Mouse (Mus musculus) liver, embryonic 13.5 days (tissue): Measurements from ENCODE around the gene Prmt8. TPM values are rescaled to one million over a fixed set of nuclear protein-coding genes. Genes with fewer than 3 reads are reported as not detected.

Source experiments
- ATAC-seq: fragments of 200-750 bp; cut with Nextera tagmentation; 2 replicates; pipeline ENCODE4 v1.8.0; 2017; ENCODE audit warnings: low read depth, mild to moderate bottlenecking, moderate number of reproducible peaks, moderate library complexity
- DNase-seq: peaks from one replicate; pipeline ENCODE4 v3.0.0; 2022
- H3K27ac ChIP-seq: fragments of 300-500 bp; sonication (generic); 2 replicates; pipeline ENCODE4 v1.5.1; 2015; ENCODE audit warnings: moderate library complexity, mild to moderate bottlenecking, inconsistent platforms
- H3K27me3 ChIP-seq: fragments of 300-500 bp; sonication (generic); 2 replicates; pipeline ENCODE4 v1.6.1; 2015; ENCODE audit warnings: mild to moderate bottlenecking, inconsistent platforms
- H3K36me3 ChIP-seq: fragments of 300-500 bp; sonication (generic); 2 replicates; pipeline ENCODE4 v1.6.1; 2015; ENCODE audit warnings: mild to moderate bottlenecking, inconsistent platforms
- H3K4me1 ChIP-seq: fragments of 300-500 bp; sonication (generic); replicated peaks from 2 replicates; pipeline ENCODE4 v1.6.1; 2015; ENCODE audit warnings: inconsistent platforms
- H3K4me2 ChIP-seq: fragments of 300-500 bp; sonication (generic); 2 replicates; pipeline ENCODE4 v1.6.1; 2015; ENCODE audit warnings: inconsistent platforms, mild to moderate bottlenecking, moderate library complexity
- H3K4me3 ChIP-seq: fragments of 300-500 bp; sonication (generic); replicated peaks from 2 replicates; pipeline ENCODE4 v1.5.1; 2015; ENCODE audit warnings: mild to moderate bottlenecking, inconsistent platforms
- H3K9ac ChIP-seq: fragments of 300-500 bp; sonication (generic); 2 replicates; pipeline ENCODE4 v1.6.1; 2015; ENCODE audit warnings: mild to moderate bottlenecking, inconsistent platforms
- H3K9me3 ChIP-seq: fragments of 300-500 bp; sonication (generic); replicated peaks from 2 replicates; pipeline ENCODE4 v1.6.1; 2016; ENCODE audit warnings: inconsistent platforms
- WGBS: fragments of 180-500 bp; shearing (Covaris S2); methylation state at CpG from one replicate; pipeline ENCODE4 v1.1.7; 2015; ENCODE audit not compliant: insufficient replicate concordance; 5-methylcytosine and 5-hydroxymethylcytosine counted together
- polyA plus RNA-seq: library from polyadenylated mRNA; unstranded; fragments of >200 nt; fragmentation: Nextera tagmentation; extraction: Ambion mirVana; gene quantifications from 2 replicates; pipeline ENCODE4 v1.2.1, GENCODE M21; 2015

The Prmt8 gene
- polyA plus RNA-seq, 1 experiment from 2014 or later = 0.05 TPM

GRCm38 (mm10) chr6:127765573-127765972 is 3.7 kb downstream of the Prmt8 start:
- DNase-seq (no peak), ATAC-seq (no peak)
- WGBS = 30% methylated on average over 5 of the region's 5 CpGs
- Histone ChIP-seq H3K4me2 (no peak overlapping the region), H3K27me3 (peaks cover 64% of the 10 kb centered on the region), H3K9ac (no peak overlapping the region), H3K27ac (no peak overlapping the region), H3K9me3 (no peaks in the 10 kb centered on the region), H3K36me3 (no peaks in the 10 kb centered on the region), H3K4me3 (no peak overlapping the region), H3K4me1 (no peaks in the 10 kb centered on the region; the same call in 1 of the 2 replicates)

DNA sequence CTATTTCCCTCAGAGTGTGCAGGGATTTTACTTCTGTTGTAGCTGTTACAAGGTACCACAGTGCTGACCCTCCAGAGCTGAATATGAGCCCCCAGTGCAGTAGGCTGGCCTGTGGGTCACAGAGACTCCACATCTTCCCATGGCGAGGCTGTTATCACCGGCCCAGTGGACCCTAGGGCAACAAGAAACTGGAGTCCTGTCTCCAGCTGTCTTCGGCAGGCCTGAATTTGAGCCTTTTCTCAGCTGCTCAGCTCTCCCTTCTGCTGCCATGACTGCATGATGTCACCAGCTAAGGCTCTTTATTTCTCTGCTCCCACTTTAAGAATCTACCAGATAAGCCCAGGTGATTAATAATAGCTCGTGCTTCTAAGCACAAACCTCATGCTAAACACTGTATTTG is 11.0 kb downstream of the Prmt8 start:
- Histone ChIP-seq H3K4me3 (no peak overlapping the region), H3K27me3 (0 out of 2 replicates have a peak, but pooled peaks cover 2% of the 10 kb centered on the region), H3K9me3 (no peaks in the 10 kb centered on the region), H3K27ac (no peak overlapping the region), H3K4me1 (no peaks in the 10 kb centered on the region), H3K36me3 (no peaks in the 10 kb centered on the region), H3K4me2 (no peak overlapping the region), H3K9ac (no peak overlapping the region)
- 48% methylated on average over 4 of the region's 4 CpGs for WGBS
- ATAC-seq (no peak), DNase-seq (no peak)

DNA sequence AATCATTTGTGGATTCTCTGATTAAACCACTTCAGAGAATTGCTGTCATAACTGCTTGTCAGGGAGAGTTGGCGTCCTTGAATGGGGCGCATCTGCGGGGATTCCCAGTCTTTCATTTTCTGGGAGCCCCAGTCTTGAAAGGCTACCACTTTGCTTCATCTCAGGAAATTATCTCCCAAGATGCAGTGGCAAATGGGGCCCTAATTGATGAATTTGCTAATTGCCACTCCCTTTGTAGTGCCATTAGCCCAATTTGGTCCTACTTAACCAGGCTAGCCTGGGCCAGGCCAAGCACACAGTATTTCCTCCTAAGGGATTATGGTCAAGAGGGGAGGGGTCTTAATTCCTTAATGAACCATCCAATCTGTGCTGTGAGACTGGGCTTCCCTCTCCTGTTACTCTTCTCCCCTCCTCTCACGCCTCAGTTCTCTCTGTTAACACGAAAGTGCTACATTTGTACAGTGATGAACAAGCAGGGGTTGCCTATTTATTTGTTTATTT is 11.6 kb downstream of the Prmt8 start:
- no peak for ATAC-seq

DNA sequence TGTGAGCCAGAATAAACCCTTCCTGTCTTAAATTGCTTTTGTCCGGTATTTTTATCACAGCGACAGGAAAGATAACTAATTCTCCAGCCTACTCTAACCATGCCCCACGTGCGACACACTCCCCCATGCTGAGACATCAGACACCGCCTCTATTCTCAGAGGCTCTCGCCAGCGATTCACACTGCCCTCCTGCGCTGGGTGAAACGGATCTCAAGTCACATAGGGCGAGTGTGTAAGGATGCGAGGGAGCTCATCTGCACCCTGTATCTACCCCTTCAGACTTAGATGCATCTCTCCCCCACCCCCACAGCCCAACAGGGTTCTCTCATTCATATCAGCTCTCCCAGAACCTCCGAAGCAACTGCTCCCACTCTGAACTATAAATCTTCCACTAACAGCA is 12.4 kb downstream of the Prmt8 start:
- WGBS = 40% methylated on average over 12 of the region's 12 CpGs
- no peak overlapping the region for H3K27ac ChIP-seq
- ATAC-seq (no peak), DNase-seq (no peak)
- no peaks in the 10 kb centered on the region for H3K4me1 ChIP-seq
- H3K4me2 ChIP-seq = no peak overlapping the region
- H3K9me3 ChIP-seq = no peaks in the 10 kb centered on the region
- H3K36me3 ChIP-seq = no peaks in the 10 kb centered on the region
- no peaks in the 10 kb centered on the region for H3K27me3 ChIP-seq
- H3K9ac ChIP-seq = no peak overlapping the region
- no peak overlapping the region for H3K4me3 ChIP-seq

More for the DNA sequence above, 11.6 kb downstream of the Prmt8 start:
- no peak overlapping the region for H3K9ac ChIP-seq
- H3K4me2 ChIP-seq = no peak overlapping the region
- WGBS = 72% methylated on average over 5 of the region's 5 CpGs
- no peak overlapping the region for H3K4me3 ChIP-seq
- no peaks in the 10 kb centered on the region for H3K36me3 ChIP-seq
- no peaks in the 10 kb centered on the region for H3K9me3 ChIP-seq
- no peaks in the 10 kb centered on the region for H3K4me1 ChIP-seq
- no peak for DNase-seq
- no peak overlapping the region for H3K27ac ChIP-seq
- H3K27me3 ChIP-seq = no peaks in the 10 kb centered on the region

DNA sequence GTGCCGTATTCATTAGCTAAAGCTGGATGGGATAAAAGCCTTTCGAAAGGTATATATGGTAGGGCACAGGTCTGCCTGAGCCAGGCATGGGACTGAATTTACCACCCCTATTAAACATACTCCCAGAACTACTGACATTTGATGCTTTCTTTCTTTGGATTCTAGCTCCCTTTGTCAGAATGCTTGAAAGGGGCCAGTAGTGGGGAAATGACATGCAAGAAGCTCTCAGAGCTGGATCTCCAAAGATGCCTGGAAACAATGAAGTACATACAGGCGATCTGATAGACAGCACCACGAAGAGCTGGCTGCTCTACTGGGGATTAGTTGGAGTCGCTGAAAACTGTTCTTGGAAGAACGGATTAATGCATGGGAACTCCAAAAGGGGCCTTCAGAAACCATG is 16.0 kb downstream of the Prmt8 start:
- no peaks in the 10 kb centered on the region for H3K36me3 ChIP-seq
- H3K4me3 ChIP-seq = no peak overlapping the region
- no peaks in the 10 kb centered on the region for H3K4me1 ChIP-seq
- no peak overlapping the region for H3K9ac ChIP-seq
- DNase-seq (no peak), ATAC-seq (no peak)
- H3K27me3 ChIP-seq = no peaks in the 10 kb centered on the region
- H3K9me3 ChIP-seq = no peaks in the 10 kb centered on the region
- 66% methylated on average over 6 of the region's 6 CpGs for WGBS
- H3K27ac ChIP-seq = no peak overlapping the region
- no peak overlapping the region for H3K4me2 ChIP-seq

DNA sequence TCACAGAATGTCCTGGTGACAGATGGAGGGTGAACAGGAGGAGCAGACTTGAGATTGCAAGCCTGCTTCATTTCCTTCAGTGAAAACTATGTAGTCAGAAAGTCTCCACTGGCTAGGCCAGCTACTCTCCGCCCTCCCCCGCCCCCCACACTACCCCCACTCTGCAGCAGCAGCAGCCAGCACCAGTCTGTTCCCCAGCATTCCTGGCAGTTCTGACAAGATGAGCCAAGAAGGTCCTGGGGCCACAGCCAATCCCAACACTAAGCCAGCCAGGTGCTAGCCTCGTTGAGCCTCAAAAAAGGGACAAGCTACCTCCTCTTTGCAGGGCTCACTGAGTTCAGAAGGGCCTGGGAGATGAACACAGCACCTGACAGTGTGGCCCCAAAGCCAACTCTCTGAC is 16.6 kb downstream of the Prmt8 start:
- Histone ChIP-seq H3K9ac (no peak overlapping the region), H3K36me3 (no peaks in the 10 kb centered on the region), H3K4me2 (no peak overlapping the region), H3K4me3 (no peak overlapping the region), H3K9me3 (no peaks in the 10 kb centered on the region), H3K27me3 (no peaks in the 10 kb centered on the region), H3K27ac (no peak overlapping the region), H3K4me1 (no peaks in the 10 kb centered on the region)
- DNase-seq (no peak), ATAC-seq (no peak)
- WGBS = 55% methylated on average over 3 of the region's 3 CpGs

- Histone ChIP-seq H3K9ac (no peak overlapping the region), H3K36me3 (no peaks in the 10 kb centered on the region), H3K27ac (no peak overlapping the region), H3K9me3 (no peaks in the 10 kb centered on the region), H3K4me3 (no peak overlapping the region), H3K4me2 (no peak overlapping the region), H3K27me3 (no peaks in the 10 kb centered on the region), H3K4me1 (no peaks in the 10 kb centered on the region)
- 72% methylated on average over 9 of the region's 9 CpGs for WGBS
- DNase-seq (no peak), ATAC-seq (no peak)
Observed at GRCm38 (mm10) chr6:127751499-127751898, 17.8 kb downstream of the Prmt8 start.

GRCm38 (mm10) chr6:127748793-127749192 is 20.5 kb downstream of the Prmt8 start:
- no peaks in the 10 kb centered on the region for H3K36me3 ChIP-seq
- H3K4me3 ChIP-seq = no peak overlapping the region
- no peak for DNase-seq
- no peak overlapping the region for H3K9ac ChIP-seq
- no peaks in the 10 kb centered on the region for H3K9me3 ChIP-seq
- H3K27me3 ChIP-seq = no peaks in the 10 kb centered on the region
- ATAC-seq = no peak
- H3K27ac ChIP-seq = no peak overlapping the region
- no peaks in the 10 kb centered on the region for H3K4me1 ChIP-seq
- H3K4me2 ChIP-seq = no peak overlapping the region
- WGBS = 62% methylated on average over 8 of the region's 8 CpGs

DNA sequence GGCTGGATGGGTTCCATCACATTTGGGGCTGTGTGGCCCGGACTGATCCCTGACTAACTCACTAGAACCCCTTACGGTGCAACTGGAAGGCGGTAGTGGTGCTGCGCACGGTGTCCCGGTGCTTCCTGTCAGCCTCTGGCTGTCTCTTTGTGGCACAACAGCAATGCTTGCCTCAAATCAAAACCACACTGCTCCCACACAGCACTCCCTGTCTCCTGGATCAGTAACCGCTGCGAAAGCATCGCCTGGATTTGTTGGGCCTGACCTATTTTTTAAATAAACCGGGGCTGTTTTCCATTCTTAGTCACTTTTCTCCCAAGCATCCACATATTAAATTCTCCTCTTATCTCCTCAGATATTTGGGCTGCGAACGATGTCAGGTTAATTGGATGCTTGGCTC is 27.0 kb downstream of the Prmt8 start:
- no peak for ATAC-seq
- Histone ChIP-seq H3K27ac (no peak overlapping the region), H3K36me3 (no peaks in the 10 kb centered on the region), H3K9me3 (no peaks in the 10 kb centered on the region), H3K4me3 (no peak overlapping the region), H3K4me2 (no peak overlapping the region), H3K27me3 (no peaks in the 10 kb centered on the region), H3K4me1 (no peaks in the 10 kb centered on the region), H3K9ac (no peak overlapping the region)
- WGBS = 74% methylated on average over 12 of the region's 12 CpGs
- DNase-seq = no peak

DNA sequence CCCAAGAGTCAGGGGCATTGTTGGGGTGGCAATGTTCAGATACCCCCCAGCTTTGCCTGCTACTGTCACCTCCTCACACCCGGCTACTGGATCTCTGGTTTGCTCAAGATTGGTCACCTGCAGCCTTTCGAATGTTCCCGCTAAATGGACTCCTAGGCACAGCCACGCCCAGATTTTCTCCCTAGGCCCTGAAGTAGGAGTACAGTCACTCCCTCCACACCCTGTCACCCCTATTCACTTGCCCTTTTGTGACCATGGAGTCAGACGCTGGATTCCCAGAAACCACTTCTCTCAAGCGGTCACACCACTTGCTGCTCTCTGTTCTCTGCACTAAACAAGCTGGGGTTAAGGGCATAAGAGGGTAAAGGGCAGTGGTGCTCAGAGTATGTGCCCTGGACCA is 28.1 kb downstream of the Prmt8 start:
- no peaks in the 10 kb centered on the region for H3K4me1 ChIP-seq
- WGBS = 70% methylated on average over 6 of the region's 6 CpGs
- H3K27me3 ChIP-seq = no peaks in the 10 kb centered on the region
- H3K36me3 ChIP-seq = no peaks in the 10 kb centered on the region
- no peak overlapping the region for H3K4me3 ChIP-seq
- H3K4me2 ChIP-seq = no peak overlapping the region
- H3K27ac ChIP-seq = no peak overlapping the region
- ATAC-seq = no peak
- no peak for DNase-seq
- no peaks in the 10 kb centered on the region for H3K9me3 ChIP-seq
- H3K9ac ChIP-seq = no peak overlapping the region

DNA sequence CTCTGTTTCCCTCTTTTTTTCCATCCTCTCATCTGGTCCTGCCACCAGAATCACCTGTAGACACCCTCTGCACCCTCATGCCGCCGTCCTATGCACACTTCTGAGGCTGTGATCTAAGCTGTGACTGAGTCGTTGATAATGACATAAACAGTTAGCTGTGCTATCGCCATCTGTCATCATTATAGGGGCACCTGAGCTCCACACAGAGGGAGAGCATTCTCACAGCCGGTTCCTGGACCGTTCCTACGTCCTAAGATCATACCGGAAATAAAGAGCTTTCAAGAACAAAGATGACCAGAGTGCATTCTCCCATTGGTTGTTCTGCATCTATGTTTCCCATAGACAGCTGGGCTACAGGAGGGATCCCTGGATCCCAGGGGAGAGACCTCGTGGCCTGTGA is 28.6 kb downstream of the Prmt8 start:
- H3K4me3 ChIP-seq = no peak overlapping the region

GRCm38 (mm10) chr6:127739921-127740320 is 29.4 kb downstream of the Prmt8 start:
- Histone ChIP-seq H3K9me3 (no peaks in the 10 kb centered on the region), H3K27ac (no peak overlapping the region), H3K9ac (no peak overlapping the region), H3K4me1 (no peaks in the 10 kb centered on the region), H3K36me3 (no peaks in the 10 kb centered on the region), H3K4me2 (no peak overlapping the region), H3K27me3 (no peaks in the 10 kb centered on the region), H3K4me3 (no peak overlapping the region)
- no peak for ATAC-seq
- 55% methylated on average over 5 of the region's 5 CpGs for WGBS
- DNase-seq = no peak

More for the DNA sequence above, 28.6 kb downstream of the Prmt8 start:
- Histone ChIP-seq H3K4me1 (no peaks in the 10 kb centered on the region), H3K36me3 (no peaks in the 10 kb centered on the region), H3K27me3 (no peaks in the 10 kb centered on the region), H3K27ac (no peak overlapping the region), H3K4me2 (no peak overlapping the region), H3K9me3 (no peaks in the 10 kb centered on the region), H3K9ac (no peak overlapping the region)
- WGBS = 64% methylated on average over 9 of the region's 9 CpGs
- DNase-seq (no peak), ATAC-seq (no peak)
